Mouse (Mus musculus): Measurements from ENCODE around the gene Gnaz.

- TF ChIP-seq EP300 (IDR thresholded peaks at IDR 0.05; ENCODE audit: low read depth) (no peak), CTCF (IDR thresholded peaks at IDR 0.05; ENCODE audit: low read depth) (no peak)
These were observed 782 bp downstream of the Gnaz start for GRCm38 (mm10) chr10:74967651-74968267.

Data from liver, postnatal 0 days (tissue).